Mouse (Mus musculus): ENCODE data around the gene Gm19668. TPM values are rescaled to one million over a fixed set of nuclear protein-coding genes. Genes with fewer than 3 reads are reported as not detected.
"Not testable (repeated sequence)": the region's sequence is repeated elsewhere in the genome, so short reads cannot be mapped to it uniquely, and the experiment has no call there.

Gm19668 gene
- polyA plus RNA-seq, 1 experiment from 2014 or later, result not detected

- Histone ChIP-seq H3K4me1 (ENCODE audit: control insufficient read depth, insufficient read depth, low read length) (no peaks in the 10 kb centered on the region), H3K27ac (ENCODE audit: low read depth, low read length) (no peak overlapping the region), H3K36me3 (ENCODE audit: control insufficient read depth, insufficient read depth, low read length) (no peaks in the 10 kb centered on the region), H3K27me3 (ENCODE audit: control insufficient read depth, insufficient read depth, low read length) (no peaks in the 10 kb centered on the region), H3K9ac (ENCODE audit: low read depth, low read length) (no peak overlapping the region), H3K4me3 (ENCODE audit: low read length) (no peak overlapping the region), H3K9me3 (ENCODE audit: control insufficient read depth, low read length) (no peaks in the 10 kb centered on the region), H3K4me2 (replicated peaks; ENCODE audit: low read depth, low read length) (no peak overlapping the region)
- WGBS, result 35% methylated on average over 5 of the region's 5 CpGs
- ATAC-seq (ENCODE audit: low FRiP score, low TSS enrichment), result no peak
Measured at GRCm38 (mm10) chr10:77815514-77815913, 16.6 kb upstream of the Gm19668 start.

GRCm38 (mm10) chr10:77814382-77814781 lies 15.4 kb upstream of the Gm19668 start, which contains the start of gene Gm2696:
Gm2696 (plus strand) TSS chr10:77814682.
- Histone ChIP-seq H3K9me3 (ENCODE audit: control insufficient read depth, low read length) (peaks cover 4% of the 10 kb centered on the region), H3K4me1 (ENCODE audit: control insufficient read depth, insufficient read depth, low read length) (no peaks in the 10 kb centered on the region), H3K4me2 (replicated peaks; ENCODE audit: low read depth, low read length) (no peak within 1 kb of the TSS), H3K27ac (ENCODE audit: low read depth, low read length) (no peak within 1 kb of the TSS), H3K36me3 (ENCODE audit: control insufficient read depth, insufficient read depth, low read length) (no peaks in the 10 kb centered on the region), H3K4me3 (ENCODE audit: low read length) (no peak within 1 kb of the TSS), H3K9ac (ENCODE audit: low read depth, low read length) (no peak within 1 kb of the TSS), H3K27me3 (ENCODE audit: control insufficient read depth, insufficient read depth, low read length) (no peaks in the 10 kb centered on the region)
- no peak for ATAC-seq (ENCODE audit: low FRiP score, low TSS enrichment)
- WGBS, result 70% methylated on average over 4 of the region's 4 CpGs

- 65% methylated on average over 5 of the region's 5 CpGs for WGBS
- no peak for ATAC-seq (ENCODE audit: low FRiP score, low TSS enrichment)
Measured at GRCm38 (mm10) chr10:77811743-77812142, 12.8 kb upstream of the Gm19668 start, which contains the start of gene Gm9507. Gm9507 (minus strand) TSS chr10:77811843.

GRCm38 (mm10) chr10:77804095-77804494 lies 5.2 kb upstream of the Gm19668 start:
- H3K4me3 ChIP-seq (ENCODE audit: low read length), result no peak overlapping the region
- no peak overlapping the region for H3K9ac ChIP-seq (ENCODE audit: low read depth, low read length)
- ATAC-seq (ENCODE audit: low FRiP score, low TSS enrichment), result no peak
- no peaks in the 10 kb centered on the region for H3K27me3 ChIP-seq (ENCODE audit: control insufficient read depth, insufficient read depth, low read length)
- H3K9me3 ChIP-seq (ENCODE audit: control insufficient read depth, low read length), result no peaks in the 10 kb centered on the region; the same call in 1 of the 2 replicates
- 81% methylated on average over 3 of the region's 3 CpGs for WGBS
- H3K36me3 ChIP-seq (ENCODE audit: control insufficient read depth, insufficient read depth, low read length), result no peaks in the 10 kb centered on the region
- H3K27ac ChIP-seq (ENCODE audit: low read depth, low read length), result no peak overlapping the region
- no peak overlapping the region for H3K4me2 ChIP-seq (replicated peaks; ENCODE audit: low read depth, low read length)
- no peaks in the 10 kb centered on the region for H3K4me1 ChIP-seq (ENCODE audit: control insufficient read depth, insufficient read depth, low read length)

More at GRCm38 (mm10) chr10:77811743-77812142, 12.8 kb upstream of the Gm19668 start, which contains the start of gene Gm9507:
- Histone ChIP-seq H3K4me2 (replicated peaks; ENCODE audit: low read depth, low read length) (no peak within 1 kb of the TSS), H3K27me3 (ENCODE audit: control insufficient read depth, insufficient read depth, low read length) (no peaks in the 10 kb centered on the region), H3K4me1 (ENCODE audit: control insufficient read depth, insufficient read depth, low read length) (no peaks in the 10 kb centered on the region), H3K36me3 (ENCODE audit: control insufficient read depth, insufficient read depth, low read length) (no peaks in the 10 kb centered on the region), H3K4me3 (ENCODE audit: low read length) (no peak within 1 kb of the TSS), H3K9ac (ENCODE audit: low read depth, low read length) (no peak within 1 kb of the TSS), H3K9me3 (ENCODE audit: control insufficient read depth, low read length) (peaks cover 4% of the 10 kb centered on the region), H3K27ac (ENCODE audit: low read depth, low read length) (no peak within 1 kb of the TSS)

- not testable (repeated sequence) for H3K27me3 ChIP-seq (ENCODE audit: control insufficient read depth, insufficient read depth, low read length); H3K4me2 ChIP-seq (replicated peaks; ENCODE audit: low read depth, low read length); H3K9me3 ChIP-seq (ENCODE audit: control insufficient read depth, low read length); H3K27ac ChIP-seq (ENCODE audit: low read depth, low read length); H3K4me1 ChIP-seq (ENCODE audit: control insufficient read depth, insufficient read depth, low read length); H3K9ac ChIP-seq (ENCODE audit: low read depth, low read length); ATAC-seq (ENCODE audit: low FRiP score, low TSS enrichment); H3K4me3 ChIP-seq (ENCODE audit: low read length); H3K36me3 ChIP-seq (ENCODE audit: control insufficient read depth, insufficient read depth, low read length)
- 53% methylated on average over 3 of the region's 3 CpGs for WGBS
Measured at GRCm38 (mm10) chr10:77798164-77798920, 591 bp downstream of the Gm19668 start.

GRCm38 (mm10) chr10:77797677-77798076 lies 1.3 kb downstream of the Gm19668 start:
- H3K9me3 ChIP-seq (ENCODE audit: control insufficient read depth, low read length), result no peaks in the 10 kb centered on the region
- H3K4me2 ChIP-seq (replicated peaks; ENCODE audit: low read depth, low read length), result no peak overlapping the region
- 16% methylated on average over 3 of the region's 3 CpGs for WGBS
- H3K36me3 ChIP-seq (ENCODE audit: control insufficient read depth, insufficient read depth, low read length), result no peaks in the 10 kb centered on the region
- no peaks in the 10 kb centered on the region for H3K4me1 ChIP-seq (ENCODE audit: control insufficient read depth, insufficient read depth, low read length)
- no peaks in the 10 kb centered on the region for H3K27me3 ChIP-seq (ENCODE audit: control insufficient read depth, insufficient read depth, low read length)
- no peak for ATAC-seq (ENCODE audit: low FRiP score, low TSS enrichment)
- no peak overlapping the region for H3K4me3 ChIP-seq (ENCODE audit: low read length)
- no peak overlapping the region for H3K27ac ChIP-seq (ENCODE audit: low read depth, low read length)
- no peak overlapping the region for H3K9ac ChIP-seq (ENCODE audit: low read depth, low read length)

GRCm38 (mm10) chr10:77794976-77795375 lies 4.0 kb downstream of the Gm19668 start, which contains the start of gene Gm9639:
Gm9639 (minus strand) TSS chr10:77795076.
- Histone ChIP-seq H3K27ac (ENCODE audit: low read depth, low read length) (no peak within 1 kb of the TSS), H3K27me3 (ENCODE audit: control insufficient read depth, insufficient read depth, low read length) (no peaks in the 10 kb centered on the region), H3K4me1 (ENCODE audit: control insufficient read depth, insufficient read depth, low read length) (no peaks in the 10 kb centered on the region), H3K4me3 (ENCODE audit: low read length) (no peak within 1 kb of the TSS), H3K36me3 (ENCODE audit: control insufficient read depth, insufficient read depth, low read length) (no peaks in the 10 kb centered on the region), H3K9me3 (ENCODE audit: control insufficient read depth, low read length) (no peaks in the 10 kb centered on the region), H3K4me2 (replicated peaks; ENCODE audit: low read depth, low read length) (no peak within 1 kb of the TSS), H3K9ac (ENCODE audit: low read depth, low read length) (no peak within 1 kb of the TSS)
- WGBS, result 37% methylated on average over 2 of the region's 2 CpGs
- no peak for ATAC-seq (ENCODE audit: low FRiP score, low TSS enrichment)

GRCm38 (mm10) chr10:77788621-77789020 lies 10.3 kb downstream of the Gm19668 start:
- ATAC-seq (ENCODE audit: low FRiP score, low TSS enrichment), result no peak

GRCm38 (mm10) chr10:77787876-77788275 lies 11.1 kb downstream of the Gm19668 start, which contains the start of gene Gm7137:
Gm7137 (minus strand) TSS chr10:77788200.
- not testable (repeated sequence) for H3K9me3 ChIP-seq (ENCODE audit: control insufficient read depth, low read length)

More at GRCm38 (mm10) chr10:77788621-77789020, 10.3 kb downstream of the Gm19668 start:
- Histone ChIP-seq H3K36me3 (ENCODE audit: control insufficient read depth, insufficient read depth, low read length) (no peaks in the 10 kb centered on the region), H3K27me3 (ENCODE audit: control insufficient read depth, insufficient read depth, low read length) (no peaks in the 10 kb centered on the region), H3K4me3 (ENCODE audit: low read length) (no peak overlapping the region), H3K4me2 (replicated peaks; ENCODE audit: low read depth, low read length) (no peak overlapping the region), H3K9ac (ENCODE audit: low read depth, low read length) (no peak overlapping the region), H3K9me3 (ENCODE audit: control insufficient read depth, low read length) (no peaks in the 10 kb centered on the region), H3K4me1 (ENCODE audit: control insufficient read depth, insufficient read depth, low read length) (no peaks in the 10 kb centered on the region), H3K27ac (ENCODE audit: low read depth, low read length) (no peak overlapping the region)
- WGBS, result 62% methylated on average over 2 of the region's 2 CpGs

More at GRCm38 (mm10) chr10:77787876-77788275, 11.1 kb downstream of the Gm19668 start, which contains the start of gene Gm7137:
- not testable (repeated sequence) for H3K27me3 ChIP-seq (ENCODE audit: control insufficient read depth, insufficient read depth, low read length); H3K4me1 ChIP-seq (ENCODE audit: control insufficient read depth, insufficient read depth, low read length); ATAC-seq (ENCODE audit: low FRiP score, low TSS enrichment); H3K4me2 ChIP-seq (replicated peaks; ENCODE audit: low read depth, low read length); H3K27ac ChIP-seq (ENCODE audit: low read depth, low read length); H3K9ac ChIP-seq (ENCODE audit: low read depth, low read length); H3K4me3 ChIP-seq (ENCODE audit: low read length); H3K36me3 ChIP-seq (ENCODE audit: control insufficient read depth, insufficient read depth, low read length)
- 83% methylated on average over 1 of the region's 1 CpGs for WGBS
